Mouse (Mus musculus) neural tube, embryonic 10.5 days (tissue): ENCODE data around the gene Tmem95.

Experiments used
- DNase-seq: peaks from one replicate; pipeline ENCODE4 v3.0.0-alpha.2; 2017; ENCODE audit warnings: low spot score; ENCODE audit errors: extremely low spot score

The Tmem95 gene

GRCm38 (mm10) chr11:69848021-69848420 lies 29.8 kb downstream of the Tmem95 start:
- DNase-seq = no peak

GRCm38 (mm10) chr11:69846738-69847688 lies 30.8 kb downstream of the Tmem95 start:
- DNase-seq = no peak

- DNase-seq = peak; percentile 93
These were observed 31.6 kb downstream of the Tmem95 start, which contains the start of gene Plscr3 for GRCm38 (mm10) chr11:69846198-69846680. Gene Plscr3, plus strand, starts transcription at chr11:69846376.

GRCm38 (mm10) chr11:69838714-69839104 lies 39.1 kb downstream of the Tmem95 start:
- no peak for DNase-seq

GRCm38 (mm10) chr11:69837952-69838713 lies 39.7 kb downstream of the Tmem95 start, which contains the start of gene Tmem256:
Gene Tmem256, plus strand, starts transcription at chr11:69838514.
- peak; percentile 95 for DNase-seq

GRCm38 (mm10) chr11:69837604-69837951 lies 40.2 kb downstream of the Tmem95 start, which contains the start of gene Nlgn2:
Gene Nlgn2, minus strand, starts transcription at chr11:69837784.
- no peak for DNase-seq

- peak; percentile 56 for DNase-seq
These were observed 40.9 kb downstream of the Tmem95 start for GRCm38 (mm10) chr11:69836703-69837576.

GRCm38 (mm10) chr11:69835966-69836335 lies 41.9 kb downstream of the Tmem95 start:
- no peak for DNase-seq

GRCm38 (mm10) chr11:69835326-69835965 lies 42.4 kb downstream of the Tmem95 start:
- peak; percentile 61 for DNase-seq

- DNase-seq = peak; percentile 48
These were observed 43.7 kb downstream of the Tmem95 start for GRCm38 (mm10) chr11:69834001-69834549.

- DNase-seq = no peak
These were observed 44.3 kb downstream of the Tmem95 start for GRCm38 (mm10) chr11:69833554-69833953.

GRCm38 (mm10) chr11:69828832-69829231 lies 49.0 kb downstream of the Tmem95 start:
- DNase-seq = no peak
